In the genomic region with DNA sequence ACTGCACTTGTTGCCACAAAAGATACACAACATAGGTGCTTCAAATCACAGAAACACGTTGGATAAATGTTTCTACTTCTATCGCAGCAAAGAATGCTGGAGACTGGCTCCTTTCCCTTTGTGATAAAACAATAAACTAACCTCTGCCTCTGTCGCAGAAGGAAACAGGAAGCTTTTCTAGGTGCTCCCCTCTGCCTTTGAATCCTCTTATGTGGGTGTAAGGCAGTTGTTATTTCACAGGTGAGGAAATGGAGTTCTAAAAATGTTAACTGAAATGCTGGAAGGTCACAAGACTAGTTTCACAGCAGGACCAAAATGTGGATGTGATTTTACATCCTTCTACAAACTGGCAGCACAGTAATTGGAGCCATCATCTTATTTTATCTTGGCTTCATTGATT, we compare ENCODE assay signal across 14 mouse cellular contexts.
"Had no signal": no experiment of that assay in that cellular context is flagged by ENCODE, and none has a peak within 500 bp of the region (broad histone marks: within the 10 kb centered on the region; RNA-seq: fewer than 3 reads in every experiment).

No protein-coding gene starts in this region.

- H3K27ac ChIP-seq: left cerebral cortex, adult 2 months; limb, embryonic 15.5 days; liver, embryonic 12.5 days; midbrain, embryonic 15.5 days; stomach, postnatal 0 days had no signal

- H3K9ac ChIP-seq: limb, embryonic 15.5 days; liver, embryonic 12.5 days; lung, embryonic 14.5 days; midbrain, embryonic 15.5 days had no signal

- H3K27me3 ChIP-seq: limb, embryonic 15.5 days; liver, embryonic 12.5 days; megakaryocyte, embryonic 14.5 days; midbrain, embryonic 15.5 days had no signal

- H3K4me2 ChIP-seq: limb, embryonic 15.5 days; liver, embryonic 12.5 days; lung, embryonic 14.5 days; midbrain, embryonic 11.5 days; midbrain, embryonic 15.5 days had no signal

- H3K4me1 ChIP-seq: limb, embryonic 15.5 days; liver, embryonic 12.5 days; megakaryocyte, embryonic 14.5 days; midbrain, embryonic 15.5 days had no signal

- DNase-seq: kidney, adult 8-10 months; kidney, postnatal 10 days; lung, embryonic 14.5 days; lung, postnatal 10 days; lung, postnatal 4 days; right cerebral cortex, postnatal 25 days had no signal

- ATAC-seq: intestine, postnatal 0 days; liver, embryonic 12.5 days; midbrain, embryonic 15.5 days had no signal

- H3K4me3 ChIP-seq: left cerebral cortex, adult 2 months; limb, embryonic 15.5 days; liver, embryonic 12.5 days; megakaryocyte, embryonic 14.5 days; midbrain, embryonic 15.5 days had no signal

- H3K9me3 ChIP-seq: limb, embryonic 15.5 days; liver, embryonic 12.5 days; megakaryocyte, embryonic 14.5 days; midbrain, embryonic 15.5 days had no signal

- H3K36me3 ChIP-seq: limb, embryonic 15.5 days; liver, embryonic 12.5 days; midbrain, embryonic 15.5 days had no signal
